In the genomic region with DNA sequence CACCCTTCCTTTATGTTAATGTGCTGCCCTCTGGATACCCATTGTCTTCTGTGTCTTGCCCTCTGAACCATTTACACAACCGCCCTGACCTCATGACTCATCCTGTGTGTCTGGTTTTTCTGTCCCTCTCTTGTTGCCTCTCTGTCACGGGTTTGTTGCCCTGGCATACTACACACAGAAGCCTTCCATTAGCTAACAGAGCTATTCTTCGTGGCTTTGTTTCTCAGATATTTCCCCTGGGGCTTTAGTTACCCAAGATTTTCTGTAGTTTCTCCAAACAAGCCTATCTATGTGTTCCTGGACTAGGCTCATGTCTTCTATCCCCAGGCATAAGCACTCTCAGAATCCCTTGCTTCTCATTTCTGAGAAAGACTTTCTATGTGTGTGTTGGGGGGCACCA, we compare ENCODE assay signal across 25 mouse cellular contexts. TPM values are rescaled to one million over a fixed set of nuclear protein-coding genes. Genes with fewer than 3 reads are reported as not detected.
"Had no signal": no experiment of that assay in that cellular context is flagged by ENCODE, and none has a peak within 500 bp of the region (broad histone marks: within the 10 kb centered on the region; RNA-seq: fewer than 3 reads in every experiment).

No protein-coding gene starts in this region.

- H3K27me3 ChIP-seq: limb, embryonic 15.5 days; liver, embryonic 15.5 days; megakaryocyte, embryonic 14.5 days; midbrain, embryonic 13.5 days had no signal

- ATAC-seq: midbrain, embryonic 13.5 days had no signal

- DNase-seq: kidney, adult 9 months; kidney, postnatal 14 days; kidney, postnatal 4 days; left cerebral cortex, postnatal 4 days; lung, adult 2 months; thymus, adult 18-20 months; thymus, postnatal 36 days had no signal

- H3K36me3 ChIP-seq: limb, embryonic 12.5 days; limb, embryonic 15.5 days; liver, embryonic 15.5 days; midbrain, embryonic 10.5 days; midbrain, embryonic 13.5 days had no signal

- H3K4me3 ChIP-seq: limb, embryonic 12.5 days; limb, embryonic 15.5 days; liver, embryonic 15.5 days; megakaryocyte, embryonic 14.5 days; midbrain, embryonic 10.5 days; midbrain, embryonic 13.5 days had no signal

RNA-seq across cellular contexts. Expression of a gene that starts 21.2 kb away (rescaled TPM):
- total RNA-seq: midbrain, postnatal 0 days had no signal
- polyA plus RNA-seq: limb, embryonic 12.5 days; limb, embryonic 15.5 days; liver, embryonic 11.5 days; liver, embryonic 15.5 days; small intestine, adult 2 months; spleen, adult 2 months; stomach, embryonic 16.5 days; urinary bladder, adult 2 months had no signal

RNA-seq across cellular contexts. Expression of a gene that starts 22.1 kb away (rescaled TPM):
- total RNA-seq: left cerebral cortex, postnatal 14 days; left cerebral cortex, postnatal 4 days; midbrain, postnatal 0 days had no signal
- polyA plus RNA-seq: kidney, embryonic 16.5 days; limb, embryonic 12.5 days; limb, embryonic 15.5 days; liver, embryonic 11.5 days; liver, embryonic 15.5 days; lung, embryonic 16.5 days; midbrain, embryonic 10.5 days; midbrain, embryonic 13.5 days; midbrain, postnatal 0 days; neural tube, embryonic 11.5 days; neural tube, embryonic 14.5 days; small intestine, adult 2 months; spleen, adult 2 months; stomach, embryonic 16.5 days; testis, adult 2 months had no signal
